Mouse (Mus musculus) stomach, postnatal 0 days (tissue): ENCODE data around the gene Pold4. TPM values are rescaled to one million over a fixed set of nuclear protein-coding genes. Genes with fewer than 3 reads are reported as not detected.

Source experiments
- ATAC-seq: fragments of 200-750 bp; cut with Nextera tagmentation; 2 replicates; pipeline ENCODE4 v1.8.0; 2017; ENCODE audit not compliant: low FRiP score, low TSS enrichment
- DNase-seq: peaks from one replicate; pipeline ENCODE4 v3.0.0-alpha.2; 2016; ENCODE audit warnings: low spot score
- H3K27ac ChIP-seq: fragments of 300-500 bp; sonication (generic); replicated peaks from 2 replicates; pipeline ENCODE4 v1.5.1; 2014; ENCODE audit warnings: mild to moderate bottlenecking, control low read depth
- H3K27me3 ChIP-seq: fragments of 300-500 bp; sonication (generic); 2 replicates; pipeline ENCODE4 v1.6.1; 2014; ENCODE audit warnings: low read length; ENCODE audit not compliant: control insufficient read depth, insufficient read depth
- H3K36me3 ChIP-seq: fragments of 300-500 bp; sonication (generic); 2 replicates; pipeline ENCODE4 v1.6.1; 2014; ENCODE audit warnings: low read length, mixed read lengths; ENCODE audit not compliant: control insufficient read depth, insufficient read depth
- H3K4me1 ChIP-seq: fragments of 300-500 bp; sonication (generic); replicated peaks from 2 replicates; pipeline ENCODE4 v1.6.1; 2014; ENCODE audit warnings: antibody characterized with exemption; ENCODE audit not compliant: control insufficient read depth, insufficient read depth
- H3K4me2 ChIP-seq: fragments of 300-500 bp; sonication (generic); replicated peaks from 2 replicates; pipeline ENCODE4 v1.6.1; 2014; ENCODE audit warnings: low read depth, mild to moderate bottlenecking, control low read depth, moderate library complexity
- H3K4me3 ChIP-seq: fragments of 300-500 bp; sonication (generic); 2 replicates; pipeline ENCODE4 v1.5.1; 2014; ENCODE audit warnings: low read depth, low read length, control low read depth
- H3K9ac ChIP-seq: fragments of 300-500 bp; sonication (generic); 2 replicates; pipeline ENCODE4 v1.6.1; 2014; ENCODE audit warnings: mild to moderate bottlenecking, low read length, control low read depth, mixed read lengths
- H3K9me3 ChIP-seq: fragments of 300-500 bp; sonication (generic); 2 replicates; pipeline ENCODE4 v1.6.1; 2016; ENCODE audit warnings: low read length; ENCODE audit not compliant: control insufficient read depth
- CTCF ChIP-seq: IDR thresholded peaks from 2 replicates; pipeline ENCODE4 v1.5.1; 2016; ENCODE audit warnings: antibody characterized with exemption, low read depth, mild to moderate bottlenecking, moderate library complexity
- EP300 ChIP-seq: optimal IDR thresholded peaks from 2 replicates; pipeline ENCODE3; 2016; ENCODE audit warnings: antibody characterized with exemption
- WGBS: fragments of 180-500 bp; shearing (Covaris S2); extraction: QIAGEN DNeasy Blood & Tissue Kit; methylation state at CpG from one replicate; pipeline ENCODE4 v1.1.7; 2014; 5-methylcytosine and 5-hydroxymethylcytosine counted together
- polyA plus RNA-seq: library from polyadenylated mRNA; unstranded; fragments of >200 nt; fragmentation: Nextera tagmentation; extraction: Ambion mirVana; gene quantifications from 2 replicates; pipeline ENCODE4 v1.2.1, GENCODE M21; 2015

Gene Pold4
- polyA plus RNA-seq, 1 experiment from 2014 or later: 42.8 TPM

DNA sequence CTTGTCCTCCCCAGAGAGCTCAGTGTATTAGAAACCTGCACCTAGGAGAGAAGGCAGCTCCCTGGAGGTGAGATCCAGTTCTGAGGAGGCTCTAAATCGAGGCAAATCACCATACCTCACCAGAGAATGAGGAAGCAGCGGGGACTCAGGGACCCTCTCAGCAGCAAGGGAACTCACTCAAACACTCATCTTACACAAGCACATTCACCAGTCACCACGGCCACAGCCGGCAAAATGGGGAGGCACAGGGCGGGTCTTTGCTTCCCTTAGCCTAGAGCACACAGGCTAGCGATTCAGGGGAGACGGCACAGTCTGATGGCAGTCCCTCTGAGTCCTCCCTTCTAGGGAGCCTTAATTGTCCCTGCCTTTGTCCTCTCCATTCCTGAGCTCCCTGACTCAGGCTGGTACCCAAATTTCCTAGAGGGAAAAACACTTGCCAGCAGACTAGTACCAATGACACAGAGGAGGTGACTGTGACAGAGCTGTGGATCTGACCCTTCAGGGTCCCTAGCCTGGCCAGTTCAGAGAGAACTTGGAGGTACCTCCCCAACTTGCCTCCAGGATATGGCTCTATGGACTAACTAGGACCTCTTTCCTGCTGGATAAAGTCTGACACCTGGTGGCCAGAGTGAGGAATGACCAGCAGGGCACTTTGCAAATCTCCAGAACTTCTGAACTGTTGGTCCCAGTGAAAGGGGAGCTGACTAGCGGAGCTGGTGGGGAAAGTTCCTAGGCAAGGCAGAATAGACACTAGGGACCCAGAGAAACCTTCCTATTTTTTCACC is 3.6 kb upstream of the Pold4 start:
- Histone ChIP-seq H3K27ac (no peak overlapping the region), H3K27me3 (no peaks in the 10 kb centered on the region), H3K4me3 (no peak overlapping the region), H3K9ac (no peak overlapping the region), H3K9me3 (no peaks in the 10 kb centered on the region), H3K4me2 (no peak overlapping the region), H3K36me3 (no peaks in the 10 kb centered on the region), H3K4me1 (peaks cover 3% of the 10 kb centered on the region; the same call in 1 of the 2 replicates)
- DNase-seq: peak; percentile 77
- TF ChIP-seq EP300: no peak
- peak; percentile 98 for TF ChIP-seq CTCF
- WGBS: 12% methylated on average over 8 of the region's 8 CpGs
- peak; percentile 17; the same call in 1 of the 2 replicates for ATAC-seq

DNA sequence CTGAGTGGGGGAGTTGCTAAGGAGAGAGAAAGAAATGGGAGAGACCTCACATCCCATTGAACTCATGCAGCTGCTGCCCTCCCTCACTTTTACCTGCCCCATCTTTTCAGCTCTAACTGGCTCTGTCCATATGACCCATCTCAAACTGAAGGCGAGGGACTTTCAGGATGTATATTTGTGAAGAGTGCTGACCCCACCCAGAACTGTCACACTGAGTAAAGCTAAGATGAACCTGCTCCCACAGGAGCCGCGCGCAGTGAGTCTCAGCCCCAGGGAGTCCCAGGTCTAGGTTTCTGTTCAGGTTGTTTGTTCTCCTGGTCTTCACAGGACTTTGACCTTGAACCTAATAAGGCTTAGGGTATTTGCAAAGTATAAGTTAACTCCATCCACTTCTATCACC is 2.8 kb upstream of the Pold4 start:
- no peak for TF ChIP-seq EP300
- Histone ChIP-seq H3K9me3 (no peaks in the 10 kb centered on the region), H3K4me3 (no peak overlapping the region), H3K27me3 (no peaks in the 10 kb centered on the region), H3K4me1 (peaks cover 3% of the 10 kb centered on the region; the same call in 1 of the 2 replicates), H3K36me3 (no peaks in the 10 kb centered on the region), H3K9ac (no peak overlapping the region), H3K4me2 (peak overlapping the region; percentile 0; the same call in 1 of the 2 replicates), H3K27ac (no peak overlapping the region)
- DNase-seq (no peak), ATAC-seq (no peak)
- WGBS: 61% methylated on average over 4 of the region's 4 CpGs

DNA sequence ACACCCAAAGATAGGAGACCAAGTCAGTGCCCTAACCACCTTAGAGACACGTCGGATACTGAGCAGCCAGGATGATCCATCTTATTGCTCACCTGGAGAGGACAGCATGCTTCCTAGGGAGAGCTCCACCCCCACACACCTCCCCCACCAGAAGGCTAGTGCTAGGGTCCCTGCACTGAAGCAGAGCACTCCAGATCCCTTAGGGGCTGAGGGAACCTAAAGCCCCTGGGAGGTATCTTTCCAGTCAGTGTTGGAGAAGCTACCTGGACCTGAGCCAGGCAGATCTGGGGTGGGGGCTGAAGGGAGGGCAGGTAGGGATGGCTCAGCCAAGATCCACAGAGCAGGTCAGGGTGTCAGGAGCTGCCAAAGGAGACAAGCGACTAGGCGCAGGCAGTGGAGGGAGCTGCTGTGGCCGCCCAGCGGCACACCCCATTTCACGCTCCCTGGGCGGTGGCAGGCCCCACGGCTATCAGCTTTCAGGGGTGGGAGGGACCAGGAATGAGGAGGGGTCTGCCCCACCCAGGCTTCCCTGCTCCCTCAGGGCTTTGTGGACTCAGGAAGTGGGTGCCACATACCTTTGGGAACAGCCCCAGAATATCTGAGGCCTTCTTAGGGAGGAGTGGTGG is 2.1 kb upstream of the Pold4 start:
- Histone ChIP-seq H3K4me1 (peaks cover 3% of the 10 kb centered on the region; the same call in 1 of the 2 replicates), H3K9me3 (no peaks in the 10 kb centered on the region), H3K4me2 (no peak overlapping the region), H3K27ac (0 out of 2 replicates have a peak overlapping the region, but pooled peaks have one; percentile 24), H3K4me3 (no peak overlapping the region), H3K36me3 (no peaks in the 10 kb centered on the region), H3K27me3 (no peaks in the 10 kb centered on the region), H3K9ac (peak overlapping the region; percentile 27)
- DNase-seq (peak; percentile 68), ATAC-seq (peak; percentile 10)
- 30% methylated on average over 9 of the region's 9 CpGs for WGBS
- no peak for TF ChIP-seq CTCF
- no peak for TF ChIP-seq EP300

DNA sequence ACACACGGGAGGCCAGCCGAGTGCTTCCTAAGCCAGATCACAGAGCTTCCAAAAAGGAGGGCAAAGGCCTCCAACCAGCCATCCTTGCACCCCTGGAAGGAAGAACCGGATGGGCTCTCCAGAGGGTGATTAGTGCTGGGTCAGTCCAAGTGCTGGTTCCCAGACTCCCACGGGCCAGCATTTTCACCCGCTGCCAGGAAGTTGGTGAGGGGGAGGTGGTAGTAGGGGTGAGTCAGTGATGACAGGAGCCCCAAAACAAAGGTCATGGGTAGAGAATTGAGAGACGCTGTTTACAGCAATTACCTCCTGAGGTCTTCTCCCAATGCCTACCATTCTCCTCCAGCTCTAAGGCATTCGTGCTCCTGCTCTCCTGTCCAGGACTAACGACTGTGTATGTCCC is 1.3 kb upstream of the Pold4 start:
- 74% methylated on average over 8 of the region's 8 CpGs for WGBS
- Histone ChIP-seq H3K4me2 (no peak overlapping the region), H3K9me3 (no peaks in the 10 kb centered on the region), H3K4me3 (no peak overlapping the region), H3K36me3 (no peaks in the 10 kb centered on the region), H3K27me3 (no peaks in the 10 kb centered on the region), H3K9ac (no peak overlapping the region), H3K27ac (0 out of 2 replicates have a peak overlapping the region, but pooled peaks have one; percentile 30), H3K4me1 (peaks cover 3% of the 10 kb centered on the region; the same call in 1 of the 2 replicates)
- ATAC-seq: no peak
- no peak for DNase-seq
- TF ChIP-seq CTCF (no peak), EP300 (no peak)

DNA sequence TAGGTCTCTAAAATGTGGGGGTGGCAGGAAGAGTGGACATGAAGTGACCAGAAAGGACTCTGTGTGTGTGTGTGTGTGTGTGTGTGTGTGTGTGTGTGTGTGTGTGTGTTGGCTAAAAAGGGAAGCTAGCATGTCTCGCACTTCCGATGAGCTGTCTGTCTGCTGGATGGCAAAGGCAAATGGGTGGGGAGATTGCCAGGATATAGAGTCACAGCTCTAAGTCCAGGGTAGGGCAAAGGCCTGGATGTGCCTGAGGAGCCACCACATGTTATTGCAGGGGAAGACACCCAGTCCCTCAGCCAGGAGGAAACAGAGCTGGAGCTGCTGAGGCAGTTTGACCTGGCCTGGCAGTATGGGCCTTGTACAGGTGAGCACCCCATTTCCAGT is 480 bp downstream of the Pold4 start:
- H3K4me3 ChIP-seq: peak overlapping the region; percentile 47

DNA sequence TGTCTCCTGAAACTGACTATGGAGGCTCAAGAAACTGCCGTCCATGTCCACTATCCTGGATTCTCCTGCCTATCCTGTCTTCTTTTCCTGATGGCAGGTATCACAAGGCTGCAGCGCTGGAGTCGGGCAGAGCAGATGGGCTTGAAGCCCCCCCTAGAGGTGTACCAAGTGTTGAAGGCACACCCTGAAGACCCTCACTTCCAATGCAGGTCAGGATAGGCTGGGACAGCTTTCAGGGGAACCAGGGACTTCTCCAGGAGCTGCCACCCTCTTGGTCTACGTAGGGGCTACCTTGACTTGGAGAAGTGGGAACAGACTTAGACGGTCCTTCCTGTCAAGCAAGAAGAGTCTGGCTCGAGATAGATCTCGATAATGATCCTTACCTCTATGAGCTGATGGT is 952 bp downstream of the Pold4 start:
- no peak overlapping the region for H3K4me3 ChIP-seq
- no peaks in the 10 kb centered on the region for H3K9me3 ChIP-seq
- peak overlapping the region; percentile 66; the same call in 1 of the 2 replicates for H3K9ac ChIP-seq
- DNase-seq (no peak), ATAC-seq (no peak)
- peak overlapping the region; percentile 69 for H3K4me2 ChIP-seq
- no peaks in the 10 kb centered on the region for H3K36me3 ChIP-seq
- H3K27ac ChIP-seq: peak overlapping the region; percentile 87
- no peak for TF ChIP-seq EP300
- TF ChIP-seq CTCF: no peak
- H3K4me1 ChIP-seq: peaks cover 3% of the 10 kb centered on the region; the same call in 1 of the 2 replicates
- WGBS: 80% methylated on average over 7 of the region's 7 CpGs
- no peaks in the 10 kb centered on the region for H3K27me3 ChIP-seq

More for the DNA sequence above, 480 bp downstream of the Pold4 start:
- Histone ChIP-seq H3K27ac (peak overlapping the region; percentile 87), H3K4me2 (peak overlapping the region; percentile 69), H3K27me3 (no peaks in the 10 kb centered on the region), H3K4me1 (peaks cover 3% of the 10 kb centered on the region; the same call in 1 of the 2 replicates), H3K9me3 (no peaks in the 10 kb centered on the region), H3K9ac (peak overlapping the region; percentile 66), H3K36me3 (no peaks in the 10 kb centered on the region)
- ATAC-seq: no peak
- no peak for DNase-seq
- 0% methylated on average over 2 of the region's 2 CpGs for WGBS
- TF ChIP-seq CTCF (no peak), EP300 (no peak)
